Mouse (Mus musculus) forebrain, embryonic 11.5 days (tissue): Measurements from ENCODE around the gene Sbf2. TPM values are rescaled to one million over a fixed set of nuclear protein-coding genes. Genes with fewer than 3 reads are reported as not detected.

Experiments
- ATAC-seq: fragments of 200-750 bp; cut with Nextera tagmentation; replicated peaks from 2 replicates; pipeline ENCODE4 v1.8.0; 2017; ENCODE audit warnings: moderate TSS enrichment; ENCODE audit not compliant: low FRiP score
- DNase-seq: peaks from one replicate; pipeline ENCODE4 v3.0.0-alpha.2; 2017; ENCODE audit warnings: low spot score
- H3K27ac ChIP-seq: fragments of 300-500 bp; sonication (generic); 2 replicates; pipeline ENCODE4 v1.5.1; 2014; ENCODE audit warnings: low read depth, low read length
- H3K27me3 ChIP-seq: fragments of 300-500 bp; sonication (generic); 2 replicates; pipeline ENCODE4 v1.6.1; 2014; ENCODE audit warnings: mild to moderate bottlenecking, low read length, mixed read lengths; ENCODE audit not compliant: control insufficient read depth, insufficient read depth
- H3K36me3 ChIP-seq: fragments of 300-500 bp; sonication (generic); 2 replicates; pipeline ENCODE4 v1.6.1; 2014; ENCODE audit warnings: mild to moderate bottlenecking, low read length, moderate library complexity, mixed read lengths; ENCODE audit not compliant: control insufficient read depth, insufficient read depth
- H3K4me1 ChIP-seq: fragments of 300-500 bp; sonication (generic); replicated peaks from 2 replicates; pipeline ENCODE4 v1.6.1; 2014; ENCODE audit warnings: low read length, mixed read lengths; ENCODE audit not compliant: control insufficient read depth, insufficient read depth
- H3K4me2 ChIP-seq: fragments of 300-500 bp; sonication (generic); 2 replicates; pipeline ENCODE4 v1.6.1; 2014; ENCODE audit warnings: low read depth, mild to moderate bottlenecking, low read length, moderate library complexity, mixed read lengths; ENCODE audit not compliant: severe bottlenecking
- H3K4me3 ChIP-seq: fragments of 300-500 bp; sonication (generic); 2 replicates; pipeline ENCODE4 v1.5.1; 2014; ENCODE audit warnings: low read depth, low read length
- H3K9ac ChIP-seq: fragments of 300-500 bp; sonication (generic); 2 replicates; pipeline ENCODE4 v1.6.1; 2014; ENCODE audit warnings: low read length
- H3K9me3 ChIP-seq: fragments of 300-500 bp; sonication (generic); 2 replicates; pipeline ENCODE4 v1.6.1; 2016; ENCODE audit warnings: low read length, mixed read lengths; ENCODE audit not compliant: control insufficient read depth
- WGBS: fragments of 180-500 bp; shearing (Covaris S2); extraction: QIAGEN DNeasy Blood & Tissue Kit; methylation state at CpG from one replicate; pipeline ENCODE4 v1.1.7; 2014; 5-methylcytosine and 5-hydroxymethylcytosine counted together
- polyA plus RNA-seq: library from polyadenylated mRNA; unstranded; fragments of >200 nt; fragmentation: Nextera tagmentation; extraction: Ambion mirVana; gene quantifications from 2 replicates; pipeline ENCODE4 v1.2.1, GENCODE M21; 2014

Sbf2 gene
- 45.1 and 46.2 TPM in 2 replicates for polyA plus RNA-seq

- Histone ChIP-seq H3K4me2 (peak within 1 kb of the TSS; percentile 87), H3K4me3 (peak within 1 kb of the TSS; percentile 94), H3K36me3 (no peaks in the 10 kb centered on the region), H3K9me3 (no peaks in the 10 kb centered on the region), H3K9ac (peak within 1 kb of the TSS; percentile 94), H3K27ac (peak within 1 kb of the TSS; percentile 95), H3K4me1 (peaks cover 10% of the 10 kb centered on the region; the same call in 1 of the 2 replicates), H3K27me3 (no peaks in the 10 kb centered on the region)
- ATAC-seq (peak; percentile 94), DNase-seq (peak; percentile 95)
- under 1% methylated on average over 109 of the region's 127 CpGs for WGBS
Observed at GRCm38 (mm10) chr7:110614133-110615063, at the start of gene Sbf2. TSS of gene Sbf2 (minus strand) at chr7:110614922.

GRCm38 (mm10) chr7:110658378-110658928, 43.7 kb upstream of the Sbf2 start:
- WGBS, result 73% methylated on average over 3 of the region's 3 CpGs
- DNase-seq (no peak), ATAC-seq (no peak)
- Histone ChIP-seq H3K4me1 (no peaks in the 10 kb centered on the region), H3K4me2 (no peak overlapping the region), H3K27ac (no peak overlapping the region), H3K9ac (no peak overlapping the region), H3K9me3 (no peaks in the 10 kb centered on the region), H3K4me3 (no peak overlapping the region), H3K36me3 (no peaks in the 10 kb centered on the region), H3K27me3 (no peaks in the 10 kb centered on the region)

GRCm38 (mm10) chr7:110655966-110656365, 41.2 kb upstream of the Sbf2 start:
- ATAC-seq (no peak), DNase-seq (no peak)
- H3K9me3 ChIP-seq, result no peaks in the 10 kb centered on the region
- WGBS, result 72% methylated on average over 6 of the region's 6 CpGs
- H3K4me1 ChIP-seq, result no peaks in the 10 kb centered on the region
- H3K4me3 ChIP-seq, result no peak overlapping the region
- no peak overlapping the region for H3K4me2 ChIP-seq
- H3K36me3 ChIP-seq, result no peaks in the 10 kb centered on the region
- H3K9ac ChIP-seq, result no peak overlapping the region
- no peak overlapping the region for H3K27ac ChIP-seq
- H3K27me3 ChIP-seq, result no peaks in the 10 kb centered on the region

DNA sequence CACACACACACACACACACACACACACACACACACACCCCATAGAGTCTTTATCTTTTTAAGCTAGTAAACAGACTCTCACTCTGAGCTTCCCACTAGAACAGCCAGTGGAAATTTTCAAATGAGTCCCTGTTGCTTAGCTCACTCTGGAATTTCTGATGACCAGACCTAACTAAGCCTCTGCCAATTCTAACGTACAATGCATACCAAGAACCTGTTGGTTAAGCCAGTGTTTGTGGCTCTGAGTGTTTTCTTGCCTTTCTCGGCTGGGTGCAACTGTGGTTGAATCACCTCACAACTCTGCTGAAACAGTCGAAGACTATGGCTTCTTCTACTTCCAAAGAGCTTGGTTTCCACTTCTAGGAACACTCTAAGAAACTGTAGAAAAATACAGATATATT, 40.5 kb upstream of the Sbf2 start:
- no peak overlapping the region for H3K4me3 ChIP-seq
- no peak overlapping the region for H3K9ac ChIP-seq
- no peaks in the 10 kb centered on the region for H3K4me1 ChIP-seq
- H3K9me3 ChIP-seq, result no peaks in the 10 kb centered on the region
- ATAC-seq (no peak), DNase-seq (no peak)
- H3K27ac ChIP-seq, result no peak overlapping the region
- H3K4me2 ChIP-seq, result no peak overlapping the region
- no peaks in the 10 kb centered on the region for H3K27me3 ChIP-seq
- 81% methylated on average over 3 of the region's 3 CpGs for WGBS
- H3K36me3 ChIP-seq, result no peaks in the 10 kb centered on the region

DNA sequence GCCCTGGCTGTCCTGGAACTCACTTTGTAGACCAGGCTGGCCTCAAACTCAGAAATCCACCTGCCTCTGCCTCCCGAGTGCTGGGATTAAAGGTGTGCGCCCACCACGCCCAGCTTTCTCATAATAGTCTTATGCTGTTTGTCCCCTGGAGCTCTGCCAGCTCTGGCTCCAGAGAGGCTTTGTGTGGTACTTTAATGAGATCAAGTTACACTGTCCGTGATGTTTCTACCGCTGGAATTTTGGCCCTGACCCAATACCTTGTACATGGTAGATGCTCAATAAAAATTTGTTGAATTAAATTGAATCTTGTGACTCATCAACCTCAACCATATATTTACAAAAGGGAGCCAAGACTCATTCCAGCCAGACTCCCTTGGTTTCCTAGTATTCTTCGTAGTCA, 36.4 kb upstream of the Sbf2 start:
- Histone ChIP-seq H3K9me3 (no peaks in the 10 kb centered on the region), H3K4me2 (no peak overlapping the region), H3K27me3 (no peaks in the 10 kb centered on the region), H3K4me3 (no peak overlapping the region), H3K9ac (no peak overlapping the region), H3K36me3 (no peaks in the 10 kb centered on the region), H3K4me1 (no peaks in the 10 kb centered on the region), H3K27ac (no peak overlapping the region)
- DNase-seq (no peak), ATAC-seq (no peak)
- WGBS, result 84% methylated on average over 6 of the region's 6 CpGs

GRCm38 (mm10) chr7:110650491-110650890, 35.8 kb upstream of the Sbf2 start:
- Histone ChIP-seq H3K27me3 (no peaks in the 10 kb centered on the region), H3K36me3 (no peaks in the 10 kb centered on the region), H3K4me2 (no peak overlapping the region), H3K4me3 (no peak overlapping the region), H3K4me1 (no peaks in the 10 kb centered on the region), H3K9ac (no peak overlapping the region), H3K27ac (no peak overlapping the region), H3K9me3 (no peaks in the 10 kb centered on the region)
- ATAC-seq (no peak), DNase-seq (no peak)
- WGBS, result 91% methylated on average over 4 of the region's 4 CpGs

- 89% methylated on average over 6 of the region's 6 CpGs for WGBS
- ATAC-seq (no peak), DNase-seq (no peak)
- Histone ChIP-seq H3K4me3 (no peak overlapping the region), H3K4me2 (no peak overlapping the region), H3K9ac (no peak overlapping the region), H3K27me3 (no peaks in the 10 kb centered on the region), H3K4me1 (no peaks in the 10 kb centered on the region), H3K27ac (no peak overlapping the region), H3K9me3 (no peaks in the 10 kb centered on the region), H3K36me3 (no peaks in the 10 kb centered on the region)
Observed at GRCm38 (mm10) chr7:110649133-110649987, 34.6 kb upstream of the Sbf2 start.

GRCm38 (mm10) chr7:110648455-110649085, 33.8 kb upstream of the Sbf2 start:
- no peak overlapping the region for H3K4me3 ChIP-seq
- no peaks in the 10 kb centered on the region for H3K27me3 ChIP-seq

More at GRCm38 (mm10) chr7:110648455-110649085, 33.8 kb upstream of the Sbf2 start:
- no peak for ATAC-seq
- H3K9ac ChIP-seq, result no peak overlapping the region
- H3K4me2 ChIP-seq, result no peak overlapping the region
- 87% methylated on average over 13 of the region's 13 CpGs for WGBS
- H3K9me3 ChIP-seq, result no peaks in the 10 kb centered on the region
- no peaks in the 10 kb centered on the region for H3K4me1 ChIP-seq
- H3K36me3 ChIP-seq, result no peaks in the 10 kb centered on the region
- DNase-seq, result no peak
- H3K27ac ChIP-seq, result no peak overlapping the region
